Mouse (Mus musculus): ENCODE measurements at regions not wholly inside any gene's neighbourhood (a gene's known extent, or its start where the extent isn't known, plus 50 kb on each side); places are given as distances from the start of the nearest gene placed in this dataset.

GRCm38 (mm10) chr6:51798577-51799240, 213.6 kb downstream of the Skap2 start:
- 91% methylated on average over 12 of the region's 12 CpGs for WGBS
- no peaks in the 10 kb centered on the region for H3K36me3 ChIP-seq
- ATAC-seq = no peak
- no peaks in the 10 kb centered on the region for H3K4me1 ChIP-seq (replicated peaks)
- H3K27me3 ChIP-seq = no peaks in the 10 kb centered on the region
- no peak overlapping the region for H3K9ac ChIP-seq (replicated peaks)
- H3K27ac ChIP-seq = no peak overlapping the region
- no peak overlapping the region for H3K4me3 ChIP-seq (replicated peaks)
- H3K9me3 ChIP-seq = no peaks in the 10 kb centered on the region
- H3K4me2 ChIP-seq (replicated peaks) = no peak overlapping the region

GRCm38 (mm10) chr6:51805656-51806055, 206.7 kb downstream of the Skap2 start:
- H3K27me3 ChIP-seq = no peaks in the 10 kb centered on the region
- WGBS = 81% methylated on average over 7 of the region's 7 CpGs
- peaks cover 7% of the 10 kb centered on the region; the same call in 1 of the 2 replicates for H3K4me1 ChIP-seq (replicated peaks)
- no peak overlapping the region for H3K4me2 ChIP-seq (replicated peaks)
- H3K9me3 ChIP-seq = no peaks in the 10 kb centered on the region
- no peaks in the 10 kb centered on the region for H3K36me3 ChIP-seq
- no peak overlapping the region for H3K27ac ChIP-seq
- H3K4me3 ChIP-seq (replicated peaks) = no peak overlapping the region
- no peak overlapping the region for H3K9ac ChIP-seq (replicated peaks)
- no peak for ATAC-seq

Data from midbrain, embryonic 13.5 days (tissue).